Mouse (Mus musculus) forebrain, embryonic 13.5 days (tissue): ENCODE results near the gene Gjb3. TPM values are rescaled to one million over a fixed set of nuclear protein-coding genes. Genes with fewer than 3 reads are reported as not detected.

Source experiments
- ATAC-seq: fragments of 200-750 bp; cut with Nextera tagmentation; 2 replicates; pipeline ENCODE4 v1.8.0; 2017
- H3K27ac ChIP-seq: fragments of 300-500 bp; sonication (generic); 2 replicates; pipeline ENCODE4 v1.5.1; 2015; ENCODE audit warnings: inconsistent platforms, mild to moderate bottlenecking, moderate library complexity
- H3K27me3 ChIP-seq: fragments of 300-500 bp; sonication (generic); 2 replicates; pipeline ENCODE4 v1.6.1; 2015; ENCODE audit warnings: mild to moderate bottlenecking, inconsistent platforms
- H3K36me3 ChIP-seq: fragments of 300-500 bp; sonication (generic); 2 replicates; pipeline ENCODE4 v1.6.1; 2015; ENCODE audit warnings: mild to moderate bottlenecking, inconsistent platforms; ENCODE audit not compliant: poor library complexity, severe bottlenecking
- H3K4me1 ChIP-seq: fragments of 300-500 bp; sonication (generic); 2 replicates; pipeline ENCODE4 v1.6.1; 2015; ENCODE audit warnings: inconsistent platforms
- H3K4me2 ChIP-seq: fragments of 300-500 bp; sonication (generic); 2 replicates; pipeline ENCODE4 v1.6.1; 2015; ENCODE audit warnings: inconsistent platforms, mild to moderate bottlenecking, moderate library complexity
- H3K4me3 ChIP-seq: fragments of 300-500 bp; sonication (generic); 2 replicates; pipeline ENCODE4 v1.5.1; 2015; ENCODE audit warnings: mild to moderate bottlenecking, inconsistent platforms
- H3K9ac ChIP-seq: fragments of 300-500 bp; sonication (generic); 2 replicates; pipeline ENCODE4 v1.6.1; 2015; ENCODE audit warnings: mild to moderate bottlenecking, inconsistent platforms
- H3K9me3 ChIP-seq: fragments of 300-500 bp; sonication (generic); replicated peaks from 2 replicates; pipeline ENCODE4 v1.6.1; 2016; ENCODE audit warnings: inconsistent platforms
- WGBS: fragments of 180-500 bp; shearing (Covaris S2); methylation state at CpG from one replicate; pipeline ENCODE4 v1.1.7; 2015; 5-methylcytosine and 5-hydroxymethylcytosine counted together
- polyA plus RNA-seq: library from polyadenylated mRNA; unstranded; fragments of >200 nt; fragmentation: Nextera tagmentation; extraction: Ambion mirVana; gene quantifications from 2 replicates; pipeline ENCODE4 v1.2.1, GENCODE M21; 2015

Gene Gjb3
- polyA plus RNA-seq, 1 experiment from 2014 or later = not detected

DNA sequence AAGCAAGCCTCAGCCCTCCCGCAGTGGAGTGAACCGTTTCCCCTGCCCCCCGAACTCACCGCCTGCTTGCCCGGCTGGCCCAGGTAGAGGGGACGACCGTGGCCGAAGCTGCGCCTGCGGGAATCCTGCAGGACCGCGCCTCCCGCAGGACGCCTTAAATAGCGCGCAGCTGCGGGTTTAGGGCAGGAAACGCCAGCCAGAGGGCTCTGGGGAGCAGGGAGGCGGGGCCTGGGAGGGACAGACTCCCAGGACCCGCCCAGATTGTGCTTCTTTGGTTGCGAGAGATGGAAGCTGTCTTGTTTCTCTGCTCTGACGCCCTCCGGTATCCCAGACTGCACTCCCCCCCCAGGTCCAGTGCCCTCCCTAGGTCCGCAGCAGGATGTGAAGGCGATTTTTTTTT is 16.8 kb downstream of the Gjb3 start, which contains the start of gene Gja4:
Gene Gja4, minus strand, starts transcription at position 179 of the 400 bp plus-strand sequence.
- Histone ChIP-seq H3K4me1 (peaks cover 13% of the 10 kb centered on the region), H3K9me3 (no peaks in the 10 kb centered on the region), H3K9ac (peak within 1 kb of the TSS; percentile 70), H3K4me2 (peak within 1 kb of the TSS; percentile 79), H3K4me3 (peak within 1 kb of the TSS; percentile 48), H3K27me3 (peaks cover 24% of the 10 kb centered on the region), H3K36me3 (no peaks in the 10 kb centered on the region), H3K27ac (no peak within 1 kb of the TSS)
- ATAC-seq = peak; percentile 89
- WGBS = 0% methylated on average over 25 of the region's 25 CpGs

DNA sequence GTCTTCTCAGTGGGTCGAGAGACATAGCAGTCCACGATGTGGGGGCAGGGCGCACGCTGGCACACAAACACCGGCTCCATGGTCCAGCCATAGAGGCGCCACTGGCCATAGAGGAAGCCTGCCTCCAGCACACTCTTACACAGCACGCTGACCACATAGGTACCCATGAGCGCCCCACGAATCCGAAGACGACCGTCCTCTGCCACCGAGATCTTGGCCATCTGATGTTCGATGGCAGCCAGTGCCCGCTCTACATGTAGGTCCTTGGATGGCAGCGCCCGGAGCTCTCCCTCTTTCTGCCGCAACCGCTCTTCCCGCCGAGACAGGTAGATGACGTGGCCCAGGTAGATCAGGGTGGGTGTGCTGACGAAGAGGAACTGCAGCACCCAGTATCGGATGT is 18.3 kb downstream of the Gjb3 start:
- 63% methylated on average over 24 of the region's 24 CpGs for WGBS
- no peak overlapping the region for H3K4me2 ChIP-seq

DNA sequence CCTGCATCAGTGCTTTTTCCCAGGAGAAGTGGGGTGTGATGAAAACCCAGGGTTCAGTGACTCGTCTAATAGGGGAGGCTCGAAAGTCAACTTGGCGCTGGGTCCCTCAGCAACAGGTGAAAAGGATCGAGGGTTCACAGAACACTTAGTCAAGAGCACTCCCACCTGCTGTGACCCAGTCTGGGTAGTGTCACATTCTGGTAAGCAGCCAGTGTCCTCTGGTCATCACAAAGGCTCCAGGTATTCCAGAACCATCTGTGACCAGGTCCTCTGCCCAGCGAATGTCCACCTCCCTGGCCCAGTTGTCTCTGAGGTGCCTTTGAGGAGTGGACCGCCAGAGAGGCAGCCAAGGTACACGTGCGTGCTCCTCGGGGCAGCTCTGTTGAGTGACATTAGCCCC is 19.1 kb downstream of the Gjb3 start:
- H3K4me3 ChIP-seq = no peak overlapping the region
- H3K27ac ChIP-seq = no peak overlapping the region
- 64% methylated on average over 9 of the region's 9 CpGs for WGBS
- ATAC-seq = no peak
- no peaks in the 10 kb centered on the region for H3K9me3 ChIP-seq
- H3K36me3 ChIP-seq = no peaks in the 10 kb centered on the region
- H3K4me2 ChIP-seq = no peak overlapping the region
- no peak overlapping the region for H3K9ac ChIP-seq
- peaks cover 13% of the 10 kb centered on the region for H3K4me1 ChIP-seq
- H3K27me3 ChIP-seq = peaks cover 24% of the 10 kb centered on the region

More for the DNA sequence above, 18.3 kb downstream of the Gjb3 start:
- Histone ChIP-seq H3K9ac (no peak overlapping the region), H3K36me3 (no peaks in the 10 kb centered on the region), H3K4me3 (no peak overlapping the region), H3K4me1 (peaks cover 13% of the 10 kb centered on the region), H3K27ac (no peak overlapping the region), H3K27me3 (peaks cover 24% of the 10 kb centered on the region), H3K9me3 (no peaks in the 10 kb centered on the region)
- ATAC-seq = no peak

DNA sequence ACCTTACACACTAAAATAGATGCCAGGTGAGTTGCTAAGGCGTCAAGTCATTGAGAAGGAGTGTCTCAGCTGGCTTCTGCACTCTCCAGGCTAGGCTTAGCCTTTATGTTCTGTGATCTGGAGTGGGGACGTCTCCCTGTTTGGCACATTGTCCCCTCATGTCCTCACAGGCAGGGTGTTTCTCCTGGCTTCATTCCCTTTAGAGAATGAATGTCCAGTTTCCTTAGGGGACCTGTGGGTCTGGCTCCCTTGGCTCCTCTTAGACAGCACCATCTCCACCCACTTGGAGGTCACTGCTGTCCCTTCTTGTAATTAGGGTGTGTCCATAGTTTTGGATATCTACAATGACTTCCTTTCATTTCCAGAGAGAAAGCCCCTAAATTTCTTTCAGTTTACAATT is 23.7 kb downstream of the Gjb3 start:
- 63% methylated on average over 2 of the region's 2 CpGs for WGBS
- Histone ChIP-seq H3K9ac (no peak overlapping the region), H3K9me3 (no peaks in the 10 kb centered on the region), H3K4me3 (no peak overlapping the region), H3K27ac (no peak overlapping the region), H3K27me3 (peaks cover 4% of the 10 kb centered on the region; the same call in 1 of the 2 replicates), H3K4me2 (no peak overlapping the region), H3K36me3 (no peaks in the 10 kb centered on the region), H3K4me1 (no peaks in the 10 kb centered on the region)
- ATAC-seq = no peak

GRCm38 (mm10) chr4:127303796-127304195 is 26.8 kb downstream of the Gjb3 start:
- ATAC-seq = no peak
- Histone ChIP-seq H3K36me3 (no peaks in the 10 kb centered on the region), H3K27me3 (no peaks in the 10 kb centered on the region), H3K9ac (no peak overlapping the region), H3K4me1 (no peaks in the 10 kb centered on the region), H3K4me3 (no peak overlapping the region), H3K27ac (no peak overlapping the region), H3K4me2 (no peak overlapping the region), H3K9me3 (no peaks in the 10 kb centered on the region)
- WGBS = 78% methylated on average over 3 of the region's 3 CpGs

DNA sequence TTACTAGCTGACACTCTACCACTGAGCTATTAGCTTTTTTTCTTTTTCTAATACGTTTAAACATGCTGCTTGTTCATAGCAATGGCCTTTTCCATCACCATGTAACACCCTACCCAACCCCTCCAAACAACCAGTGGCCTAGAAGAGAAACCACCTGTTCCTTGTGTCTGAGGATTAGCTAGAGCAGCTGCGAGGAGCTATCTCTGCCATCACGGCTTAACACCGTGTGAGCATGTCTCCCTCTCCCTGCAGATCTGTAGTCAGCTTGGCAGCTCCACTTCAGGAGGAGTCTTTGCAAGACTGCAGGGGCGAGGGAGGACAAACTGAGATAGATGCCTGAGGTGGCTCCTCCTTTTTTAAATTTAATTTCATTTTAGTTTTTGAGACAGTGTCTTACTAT is 30.1 kb downstream of the Gjb3 start:
- Histone ChIP-seq H3K27me3 (no peaks in the 10 kb centered on the region), H3K4me1 (no peaks in the 10 kb centered on the region), H3K4me2 (no peak overlapping the region), H3K4me3 (no peak overlapping the region), H3K9ac (no peak overlapping the region), H3K27ac (no peak overlapping the region), H3K9me3 (no peaks in the 10 kb centered on the region), H3K36me3 (no peaks in the 10 kb centered on the region)
- 75% methylated on average over 5 of the region's 5 CpGs for WGBS
- no peak for ATAC-seq

GRCm38 (mm10) chr4:127292631-127293030 is 38.0 kb downstream of the Gjb3 start:
- Histone ChIP-seq H3K36me3 (no peaks in the 10 kb centered on the region), H3K4me2 (no peak overlapping the region), H3K4me3 (no peak overlapping the region), H3K9ac (no peak overlapping the region), H3K27me3 (no peaks in the 10 kb centered on the region), H3K9me3 (no peaks in the 10 kb centered on the region), H3K27ac (no peak overlapping the region), H3K4me1 (no peaks in the 10 kb centered on the region)
- WGBS = 78% methylated on average over 5 of the region's 5 CpGs
- no peak for ATAC-seq

GRCm38 (mm10) chr4:127289039-127289548 is 41.5 kb downstream of the Gjb3 start:
- ATAC-seq = no peak

DNA sequence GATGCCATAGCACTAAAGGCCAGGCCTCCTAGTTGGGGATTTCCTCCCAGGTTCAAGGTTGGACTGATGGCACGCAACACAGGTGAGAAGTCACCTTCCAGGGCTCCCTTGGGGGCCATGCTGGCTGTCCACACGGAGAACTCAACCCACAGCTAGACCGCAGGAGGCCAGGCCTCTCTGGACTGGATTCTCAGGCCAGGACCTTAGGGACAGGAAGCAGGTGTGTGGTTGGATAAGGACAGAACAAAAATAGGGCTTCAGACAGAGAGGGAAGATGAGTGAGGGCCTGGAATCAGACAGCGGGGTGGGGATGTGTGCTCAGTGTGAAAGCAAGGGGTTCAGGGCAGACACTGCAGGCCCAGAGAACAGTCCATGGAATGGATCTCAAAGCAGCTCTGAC is 43.7 kb downstream of the Gjb3 start:
- no peaks in the 10 kb centered on the region for H3K9me3 ChIP-seq
- H3K27ac ChIP-seq = no peak overlapping the region
- H3K4me2 ChIP-seq = no peak overlapping the region
- WGBS = 78% methylated on average over 4 of the region's 4 CpGs
- no peaks in the 10 kb centered on the region for H3K36me3 ChIP-seq
- H3K4me3 ChIP-seq = no peak overlapping the region
- H3K9ac ChIP-seq = no peak overlapping the region
- no peak for ATAC-seq
- no peaks in the 10 kb centered on the region for H3K4me1 ChIP-seq
- H3K27me3 ChIP-seq = no peaks in the 10 kb centered on the region

More at GRCm38 (mm10) chr4:127289039-127289548, 41.5 kb downstream of the Gjb3 start:
- Histone ChIP-seq H3K36me3 (no peaks in the 10 kb centered on the region), H3K9ac (no peak overlapping the region), H3K27me3 (no peaks in the 10 kb centered on the region), H3K4me2 (no peak overlapping the region), H3K4me1 (no peaks in the 10 kb centered on the region), H3K27ac (no peak overlapping the region), H3K9me3 (no peaks in the 10 kb centered on the region), H3K4me3 (no peak overlapping the region)
- WGBS = 85% methylated on average over 6 of the region's 6 CpGs

DNA sequence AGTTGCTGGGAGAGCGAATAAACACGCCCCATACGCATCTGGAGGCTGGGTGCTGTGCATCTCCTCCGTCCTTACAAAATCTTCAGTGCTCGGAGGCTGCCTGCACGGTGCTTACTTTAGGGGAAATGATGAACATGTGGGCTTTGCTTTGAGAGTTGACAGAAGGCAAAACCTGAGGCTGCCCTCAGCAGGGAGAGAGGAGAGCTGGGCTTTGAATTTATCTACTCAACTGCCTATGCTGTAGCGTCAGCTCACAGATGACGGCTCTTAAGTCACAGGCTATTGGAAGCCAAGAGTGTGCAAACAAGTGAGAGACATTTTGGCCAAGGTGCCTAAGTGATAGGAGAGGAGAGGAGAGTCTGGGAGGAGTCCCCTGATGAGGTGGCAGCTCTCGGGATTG is 51.4 kb downstream of the Gjb3 start:
- no peak for ATAC-seq
- Histone ChIP-seq H3K27ac (no peak overlapping the region), H3K4me1 (no peaks in the 10 kb centered on the region), H3K9ac (no peak overlapping the region), H3K4me3 (no peak overlapping the region), H3K9me3 (no peaks in the 10 kb centered on the region), H3K36me3 (no peaks in the 10 kb centered on the region), H3K4me2 (no peak overlapping the region), H3K27me3 (no peaks in the 10 kb centered on the region)
- 81% methylated on average over 9 of the region's 9 CpGs for WGBS

DNA sequence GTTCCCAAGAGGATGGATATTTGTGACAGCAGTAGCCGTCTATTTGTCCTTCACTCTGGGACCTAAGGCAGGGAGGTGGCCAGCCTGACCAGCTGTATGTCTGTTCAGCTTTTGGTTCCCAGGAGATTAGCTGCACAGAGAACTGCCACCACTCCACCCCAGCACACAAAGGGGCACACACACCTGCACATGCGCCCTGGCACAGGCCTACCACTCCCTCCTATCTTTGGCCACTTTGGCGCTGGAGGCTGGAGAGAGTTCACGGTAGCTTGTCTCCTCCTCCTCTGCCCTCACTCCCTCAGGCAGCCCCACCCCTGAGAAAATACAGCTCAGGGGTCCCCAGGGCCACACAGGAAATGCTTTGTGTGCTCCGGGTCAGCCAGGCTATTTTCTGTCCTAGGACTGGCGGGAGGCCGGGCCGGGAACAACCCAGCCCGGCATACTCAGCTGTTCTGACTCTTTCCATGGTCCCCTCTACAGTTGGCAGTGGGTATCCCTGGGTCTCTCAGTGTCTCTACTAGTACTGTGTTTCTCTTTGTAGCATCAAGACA is 52.1 kb downstream of the Gjb3 start:
- Histone ChIP-seq H3K4me2 (no peak overlapping the region), H3K9me3 (no peaks in the 10 kb centered on the region), H3K4me1 (no peaks in the 10 kb centered on the region), H3K27me3 (no peaks in the 10 kb centered on the region), H3K27ac (no peak overlapping the region), H3K4me3 (no peak overlapping the region), H3K9ac (no peak overlapping the region), H3K36me3 (no peaks in the 10 kb centered on the region)
- no peak for ATAC-seq
- WGBS = 74% methylated on average over 9 of the region's 9 CpGs
